Mouse (Mus musculus): Measurements from ENCODE around the gene Zfp579. TPM values are rescaled to one million over a fixed set of nuclear protein-coding genes. Genes with fewer than 3 reads are reported as not detected.

Zfp579 gene
- polyA plus RNA-seq, 1 experiment from 2014 or later = 38.8 TPM

DNA sequence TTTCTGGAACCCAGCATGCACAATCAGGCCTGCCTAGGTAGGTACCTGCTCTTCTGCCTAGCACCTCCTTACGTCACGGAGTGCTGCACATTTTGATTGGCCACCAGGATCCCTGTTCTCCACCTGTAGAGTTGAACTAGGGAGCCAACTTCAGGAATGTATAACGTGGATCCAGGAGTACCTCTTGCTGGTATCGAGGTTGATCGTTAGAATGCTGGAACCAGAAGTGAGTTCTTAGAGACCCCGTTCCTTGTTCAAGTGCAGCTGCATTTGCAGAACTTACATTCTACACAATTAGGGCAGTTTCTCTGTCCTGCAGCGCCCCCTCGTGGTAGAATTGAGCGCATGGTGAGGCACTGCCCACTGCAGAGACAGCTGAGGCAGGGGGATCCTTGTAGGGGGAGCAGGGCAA, 55.9 kb downstream of the Zfp579 start:
- no peaks in the 10 kb centered on the region for H3K27me3 ChIP-seq (ENCODE audit: control insufficient read depth, insufficient read depth, low read length)
- no peaks in the 10 kb centered on the region for H3K36me3 ChIP-seq (ENCODE audit: control insufficient read depth, insufficient read depth, low read length)
- 12% methylated on average over 9 of the region's 9 CpGs for WGBS (ENCODE audit: insufficient replicate concordance)
- no peak overlapping the region for H3K4me3 ChIP-seq (ENCODE audit: low read depth, low read length)
- no peak overlapping the region for H3K4me2 ChIP-seq
- H3K9ac ChIP-seq (ENCODE audit: low read depth, low read length) = no peak overlapping the region
- no peaks in the 10 kb centered on the region for H3K4me1 ChIP-seq (ENCODE audit: control insufficient read depth, insufficient read depth, low read length)
- H3K27ac ChIP-seq (ENCODE audit: low read depth, low read length) = no peak overlapping the region
- no peak for ATAC-seq (replicated peaks; ENCODE audit: insufficient number of reproducible peaks, low FRiP score, low TSS enrichment)
- H3K9me3 ChIP-seq (replicated peaks; ENCODE audit: control insufficient read depth, low read length) = no peaks in the 10 kb centered on the region

DNA sequence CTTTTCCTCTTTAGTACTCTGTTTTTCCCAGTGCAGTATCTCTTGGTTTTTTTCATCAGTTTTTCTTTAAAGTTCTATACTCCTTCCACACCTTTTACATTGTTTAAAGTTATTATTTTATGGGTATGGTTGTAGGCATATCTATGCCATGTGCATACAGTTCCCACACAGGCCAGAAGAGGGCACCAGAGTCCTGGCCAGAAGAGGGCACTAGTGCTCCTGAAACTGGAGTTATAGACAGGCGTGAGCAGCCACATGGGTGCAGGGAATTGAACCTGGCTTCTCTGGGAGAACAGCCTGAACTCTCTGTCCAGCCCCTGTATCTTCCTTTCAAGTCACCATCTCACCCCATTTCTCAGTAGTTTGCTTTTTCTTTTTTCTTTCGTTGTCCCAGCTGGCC, 57.5 kb downstream of the Zfp579 start:
- H3K9ac ChIP-seq (ENCODE audit: low read depth, low read length) = no peak overlapping the region
- no peak for ATAC-seq (replicated peaks; ENCODE audit: insufficient number of reproducible peaks, low FRiP score, low TSS enrichment)
- no peaks in the 10 kb centered on the region for H3K4me1 ChIP-seq (ENCODE audit: control insufficient read depth, insufficient read depth, low read length)
- WGBS (ENCODE audit: insufficient replicate concordance) = 29% methylated on average over 2 of the region's 2 CpGs
- no peaks in the 10 kb centered on the region for H3K9me3 ChIP-seq (replicated peaks; ENCODE audit: control insufficient read depth, low read length)
- H3K4me3 ChIP-seq (ENCODE audit: low read depth, low read length) = no peak overlapping the region
- H3K27me3 ChIP-seq (ENCODE audit: control insufficient read depth, insufficient read depth, low read length) = no peaks in the 10 kb centered on the region
- no peak overlapping the region for H3K27ac ChIP-seq (ENCODE audit: low read depth, low read length)
- H3K36me3 ChIP-seq (ENCODE audit: control insufficient read depth, insufficient read depth, low read length) = no peaks in the 10 kb centered on the region
- H3K4me2 ChIP-seq = no peak overlapping the region

DNA sequence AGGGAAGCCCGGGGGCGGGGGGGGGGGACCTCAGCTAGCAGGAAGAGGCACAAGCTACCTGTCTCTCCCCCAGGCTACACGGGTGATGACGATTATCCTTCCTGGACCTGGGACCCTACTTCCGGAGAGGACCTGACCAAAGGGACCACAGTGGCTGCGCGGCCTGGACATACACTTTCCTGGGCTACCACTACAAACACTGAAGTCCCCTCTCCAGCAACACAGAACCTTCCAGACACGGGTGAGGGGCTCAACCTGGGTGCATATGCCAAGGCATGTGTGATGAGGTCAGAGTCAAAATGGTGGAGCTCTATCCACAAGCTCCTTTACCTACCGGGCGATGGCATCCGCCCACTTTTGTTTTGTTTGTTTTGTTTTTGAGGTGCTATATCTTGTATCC, 58.6 kb downstream of the Zfp579 start:
- no peaks in the 10 kb centered on the region for H3K9me3 ChIP-seq (replicated peaks; ENCODE audit: control insufficient read depth, low read length)
- ATAC-seq (replicated peaks; ENCODE audit: insufficient number of reproducible peaks, low FRiP score, low TSS enrichment) = no peak
- no peak overlapping the region for H3K4me3 ChIP-seq (ENCODE audit: low read depth, low read length)
- no peaks in the 10 kb centered on the region for H3K4me1 ChIP-seq (ENCODE audit: control insufficient read depth, insufficient read depth, low read length)
- H3K36me3 ChIP-seq (ENCODE audit: control insufficient read depth, insufficient read depth, low read length) = no peaks in the 10 kb centered on the region
- H3K4me2 ChIP-seq = no peak overlapping the region
- H3K9ac ChIP-seq (ENCODE audit: low read depth, low read length) = no peak overlapping the region
- 70% methylated on average over 11 of the region's 11 CpGs for WGBS (ENCODE audit: insufficient replicate concordance)
- no peak overlapping the region for H3K27ac ChIP-seq (ENCODE audit: low read depth, low read length)
- no peaks in the 10 kb centered on the region for H3K27me3 ChIP-seq (ENCODE audit: control insufficient read depth, insufficient read depth, low read length)

DNA sequence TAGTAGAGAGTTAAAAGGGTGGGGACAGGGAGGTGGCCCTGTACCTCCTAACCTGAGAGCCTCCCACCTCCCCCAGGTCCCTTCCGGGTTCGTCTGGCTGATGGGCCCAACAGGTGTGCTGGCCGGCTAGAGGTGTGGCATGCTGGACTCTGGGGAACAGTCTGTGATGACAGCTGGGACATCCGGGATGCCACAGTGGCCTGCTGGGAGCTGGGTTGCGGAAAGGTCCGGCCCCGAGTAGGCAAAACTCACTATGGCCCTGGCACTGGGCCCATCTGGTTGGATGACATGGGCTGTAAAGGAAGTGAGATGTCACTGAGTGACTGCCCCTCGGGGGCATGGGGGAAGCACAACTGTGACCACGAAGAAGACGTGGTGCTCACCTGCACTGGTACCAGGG, 59.1 kb downstream of the Zfp579 start:
- WGBS (ENCODE audit: insufficient replicate concordance) = 69% methylated on average over 10 of the region's 10 CpGs
- H3K9ac ChIP-seq (ENCODE audit: low read depth, low read length) = no peak overlapping the region
- no peak overlapping the region for H3K4me2 ChIP-seq
- H3K27me3 ChIP-seq (ENCODE audit: control insufficient read depth, insufficient read depth, low read length) = no peaks in the 10 kb centered on the region
- no peak overlapping the region for H3K4me3 ChIP-seq (ENCODE audit: low read depth, low read length)
- no peaks in the 10 kb centered on the region for H3K36me3 ChIP-seq (ENCODE audit: control insufficient read depth, insufficient read depth, low read length)
- no peaks in the 10 kb centered on the region for H3K4me1 ChIP-seq (ENCODE audit: control insufficient read depth, insufficient read depth, low read length)
- H3K27ac ChIP-seq (ENCODE audit: low read depth, low read length) = no peak overlapping the region
- no peak for ATAC-seq (replicated peaks; ENCODE audit: insufficient number of reproducible peaks, low FRiP score, low TSS enrichment)
- no peaks in the 10 kb centered on the region for H3K9me3 ChIP-seq (replicated peaks; ENCODE audit: control insufficient read depth, low read length)

DNA sequence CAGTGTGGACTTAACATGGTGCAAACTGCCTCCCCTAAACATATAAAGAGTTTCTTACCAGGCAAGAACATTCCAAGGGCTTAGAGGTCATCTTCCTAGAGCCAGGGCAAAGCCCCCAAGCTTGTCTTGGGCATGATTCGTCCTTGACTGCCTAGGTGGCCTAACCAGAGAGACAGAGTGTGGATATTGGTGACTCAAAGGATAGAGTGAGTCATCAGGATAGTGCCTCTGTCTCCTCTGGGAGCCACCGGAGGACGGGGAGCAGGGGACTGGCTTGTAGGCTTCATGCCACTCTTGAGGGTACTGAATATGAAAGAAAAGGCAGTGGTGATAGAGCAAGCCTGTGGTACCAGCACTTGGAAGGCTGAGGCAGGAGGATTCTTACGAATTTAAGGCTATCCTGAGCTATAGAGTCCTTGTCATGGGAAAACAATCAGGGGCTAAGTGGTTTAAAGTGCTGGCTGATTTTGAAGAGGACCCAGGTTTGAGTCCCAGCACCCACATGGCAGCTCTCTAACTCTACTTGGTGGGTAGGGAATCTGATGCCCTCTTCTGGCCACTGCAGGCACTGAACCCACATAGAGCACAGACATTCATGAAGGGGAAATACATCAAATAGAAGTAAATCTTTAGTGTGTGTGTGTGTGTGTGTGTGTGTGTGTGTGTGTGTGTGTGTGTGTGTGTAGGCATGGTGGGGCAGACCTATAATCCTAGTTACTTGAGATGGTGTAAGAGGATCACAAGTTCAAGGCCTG, 61.6 kb downstream of the Zfp579 start:
- H3K4me1 ChIP-seq (ENCODE audit: control insufficient read depth, insufficient read depth, low read length) = no peaks in the 10 kb centered on the region
- ATAC-seq (replicated peaks; ENCODE audit: insufficient number of reproducible peaks, low FRiP score, low TSS enrichment) = no peak
- no peak overlapping the region for H3K4me3 ChIP-seq (ENCODE audit: low read depth, low read length)
- no peak overlapping the region for H3K9ac ChIP-seq (ENCODE audit: low read depth, low read length)
- H3K4me2 ChIP-seq = no peak overlapping the region
- 70% methylated on average over 4 of the region's 4 CpGs for WGBS (ENCODE audit: insufficient replicate concordance)
- no peak overlapping the region for H3K27ac ChIP-seq (ENCODE audit: low read depth, low read length)
- no peaks in the 10 kb centered on the region for H3K9me3 ChIP-seq (replicated peaks; ENCODE audit: control insufficient read depth, low read length)
- H3K27me3 ChIP-seq (ENCODE audit: control insufficient read depth, insufficient read depth, low read length) = no peaks in the 10 kb centered on the region
- H3K36me3 ChIP-seq (ENCODE audit: control insufficient read depth, insufficient read depth, low read length) = no peaks in the 10 kb centered on the region

Other genes starting within 250 kb of the Zfp579 start
- 32.9 and 42.4 TPM in 2 replicates for gene Cox6b2, start 243.1 kb downstream of the Zfp579 start, polyA plus RNA-seq (2014; fragmentation: Nextera tagmentation; extraction: Ambion mirVana)
- not detected in 2 replicates for gene Fam71e2, start 224.9 kb downstream of the Zfp579 start, polyA plus RNA-seq (2014; fragmentation: Nextera tagmentation; extraction: Ambion mirVana)
- not detected in 2 replicates for gene Il11, start 213.3 kb downstream of the Zfp579 start, polyA plus RNA-seq (2014; fragmentation: Nextera tagmentation; extraction: Ambion mirVana)
- gene Tmem190, start 213.2 kb downstream of the Zfp579 start, polyA plus RNA-seq (2014; fragmentation: Nextera tagmentation; extraction: Ambion mirVana) = not detected in 2 replicates
- gene Tmem238, start 206.5 kb downstream of the Zfp579 start, polyA plus RNA-seq (2014; fragmentation: Nextera tagmentation; extraction: Ambion mirVana) = 2.2 and 2.4 TPM in 2 replicates
- gene Rpl28, start 203.3 kb downstream of the Zfp579 start, polyA plus RNA-seq (2014; fragmentation: Nextera tagmentation; extraction: Ambion mirVana) = 143 and 156 TPM in 2 replicates
- 317 and 378 TPM in 2 replicates for gene Ube2s, start 183.6 kb downstream of the Zfp579 start, polyA plus RNA-seq (2014; fragmentation: Nextera tagmentation; extraction: Ambion mirVana)
- 0.09 TPM in 1 of 2 replicates, not detected in the other for gene Shisa7, start 151.5 kb downstream of the Zfp579 start, polyA plus RNA-seq (2014; fragmentation: Nextera tagmentation; extraction: Ambion mirVana)
- gene Isoc2b, start 125.9 kb downstream of the Zfp579 start, polyA plus RNA-seq (2014; fragmentation: Nextera tagmentation; extraction: Ambion mirVana) = 2.9 and 3.3 TPM in 2 replicates
- gene Isoc2a, start 119.0 kb downstream of the Zfp579 start, polyA plus RNA-seq (2014; fragmentation: Nextera tagmentation; extraction: Ambion mirVana) = 0.59 and 1.1 TPM in 2 replicates
- 0.17 and 0.20 TPM in 2 replicates for gene Gm36210, start 89.6 kb downstream of the Zfp579 start, polyA plus RNA-seq (2014; fragmentation: Nextera tagmentation; extraction: Ambion mirVana)
- gene Zfp628, start 80.9 kb downstream of the Zfp579 start, polyA plus RNA-seq (2014; fragmentation: Nextera tagmentation; extraction: Ambion mirVana) = 2.6 and 2.8 TPM in 2 replicates
- gene Nat14, start 74.1 kb downstream of the Zfp579 start, polyA plus RNA-seq (2014; fragmentation: Nextera tagmentation; extraction: Ambion mirVana) = 4.7 and 5.0 TPM in 2 replicates
- 0.53 and 1.1 TPM in 2 replicates for gene Ssc5d, start 70.4 kb downstream of the Zfp579 start, polyA plus RNA-seq (2014; fragmentation: Nextera tagmentation; extraction: Ambion mirVana)
- 3.3 and 5.4 TPM in 2 replicates for gene Sbk2, start 31.8 kb downstream of the Zfp579 start, polyA plus RNA-seq (2014; fragmentation: Nextera tagmentation; extraction: Ambion mirVana)
- 0.44 and 0.49 TPM in 2 replicates for gene Sbk3, start 25.0 kb downstream of the Zfp579 start, polyA plus RNA-seq (2014; fragmentation: Nextera tagmentation; extraction: Ambion mirVana)
- gene Zfp524, start 18.3 kb upstream of the Zfp579 start, polyA plus RNA-seq (2014; fragmentation: Nextera tagmentation; extraction: Ambion mirVana) = 10.2 and 11.0 TPM in 2 replicates
- gene Fiz1, start 18.5 kb upstream of the Zfp579 start, polyA plus RNA-seq (2014; fragmentation: Nextera tagmentation; extraction: Ambion mirVana) = 25.5 and 25.9 TPM in 2 replicates
- gene Gm44973, start 19.3 kb upstream of the Zfp579 start, polyA plus RNA-seq (2014; fragmentation: Nextera tagmentation; extraction: Ambion mirVana) = 0.89 TPM in 1 of 2 replicates, not detected in the other
- 3.4 and 5.5 TPM in 2 replicates for gene Zfp865, start 24.2 kb upstream of the Zfp579 start, polyA plus RNA-seq (2014; fragmentation: Nextera tagmentation; extraction: Ambion mirVana)
- 1.5 and 2.9 TPM in 2 replicates for gene Ccdc106, start 24.4 kb upstream of the Zfp579 start, polyA plus RNA-seq (2014; fragmentation: Nextera tagmentation; extraction: Ambion mirVana)
- gene 4632433K11Rik, start 38.0 kb upstream of the Zfp579 start, polyA plus RNA-seq (2014; fragmentation: Nextera tagmentation; extraction: Ambion mirVana) = not detected in 2 replicates
- gene Zfp784, start 42.3 kb upstream of the Zfp579 start, polyA plus RNA-seq (2014; fragmentation: Nextera tagmentation; extraction: Ambion mirVana) = 3.4 and 4.2 TPM in 2 replicates
- 14.7 and 17.8 TPM in 2 replicates for gene Zfp580, start 55.4 kb upstream of the Zfp579 start, polyA plus RNA-seq (2014; fragmentation: Nextera tagmentation; extraction: Ambion mirVana)
- gene U2af2, start 66.0 kb upstream of the Zfp579 start, polyA plus RNA-seq (2014; fragmentation: Nextera tagmentation; extraction: Ambion mirVana) = 84.0 and 85.5 TPM in 2 replicates
- 47.0 and 48.1 TPM in 2 replicates for gene Epn1, start 84.1 kb upstream of the Zfp579 start, polyA plus RNA-seq (2014; fragmentation: Nextera tagmentation; extraction: Ambion mirVana)
- gene Rfpl4, start 120.8 kb upstream of the Zfp579 start, polyA plus RNA-seq (2014; fragmentation: Nextera tagmentation; extraction: Ambion mirVana) = not detected in 2 replicates
- gene Rasl2-9, start 129.8 kb upstream of the Zfp579 start, polyA plus RNA-seq (2014; fragmentation: Nextera tagmentation; extraction: Ambion mirVana) = 1.3 and 1.8 TPM in 2 replicates
- not detected in 2 replicates for gene Vmn1r55, start 153.5 kb upstream of the Zfp579 start, polyA plus RNA-seq (2014; fragmentation: Nextera tagmentation; extraction: Ambion mirVana)
- not detected in 2 replicates for gene Vmn1r56, start 200.6 kb upstream of the Zfp579 start, polyA plus RNA-seq (2014; fragmentation: Nextera tagmentation; extraction: Ambion mirVana)
- gene Vmn1r57, start 222.3 kb upstream of the Zfp579 start, polyA plus RNA-seq (2014; fragmentation: Nextera tagmentation; extraction: Ambion mirVana) = not detected in 2 replicates